Mouse (Mus musculus) lung, postnatal 4 days (tissue): Measurements from ENCODE around the gene Zfp947.
"Not testable (repeated sequence)": the region's sequence is repeated elsewhere in the genome, so short reads cannot be mapped to it uniquely, and the experiment has no call there.

Experiments
- DNase-seq, 2 experiments: peaks; one replicate each; pipeline ENCODE4 v3.0.0; 2021

The Zfp947 gene

GRCm38 (mm10) chr17:22165722-22166294, at the start of gene Zfp947:
TSS of gene Zfp947 (minus strand) at chr17:22166190.
- peak; percentile 47 to 63 for DNase-seq

GRCm38 (mm10) chr17:22165304-22165703, 686 bp downstream of the Zfp947 start:
- DNase-seq = not testable (repeated sequence)

GRCm38 (mm10) chr17:22153951-22154350, 12.0 kb downstream of the Zfp947 start:
- DNase-seq = not testable (repeated sequence)

- DNase-seq = no peak
Observed at GRCm38 (mm10) chr17:22118770-22119169, 47.2 kb downstream of the Zfp947 start.
